Mouse (Mus musculus) midbrain, postnatal 0 days (tissue): ENCODE measurements around the gene Trabd2b. TPM values are rescaled to one million over a fixed set of nuclear protein-coding genes. Genes with fewer than 3 reads are reported as not detected.

ENCODE experiments used
- ATAC-seq: fragments of 200-750 bp; cut with Nextera tagmentation; 2 replicates; pipeline ENCODE4 v1.8.0; 2017; ENCODE audit warnings: moderate number of reproducible peaks, mild to moderate bottlenecking, moderate TSS enrichment, moderate library complexity; ENCODE audit not compliant: low FRiP score
- DNase-seq: peaks from one replicate; pipeline ENCODE4 v3.0.0-alpha.2; 2015; ENCODE audit warnings: low spot score
- H3K27ac ChIP-seq: fragments of 300-500 bp; sonication (generic); 2 replicates; pipeline ENCODE4 v1.5.1; 2014; ENCODE audit warnings: low read depth, mild to moderate bottlenecking, low read length, mixed read lengths
- H3K27me3 ChIP-seq: fragments of 300-500 bp; sonication (generic); 2 replicates; pipeline ENCODE4 v1.6.1; 2014; ENCODE audit warnings: low read length, control low read depth, mixed read lengths; ENCODE audit not compliant: insufficient read depth
- H3K36me3 ChIP-seq: fragments of 300-500 bp; sonication (generic); 2 replicates; pipeline ENCODE4 v1.6.1; 2014; ENCODE audit warnings: low read length, control low read depth, mixed read lengths; ENCODE audit not compliant: insufficient read depth
- H3K4me1 ChIP-seq: fragments of 300-500 bp; sonication (generic); 2 replicates; pipeline ENCODE4 v1.6.1; 2014; ENCODE audit warnings: mild to moderate bottlenecking, control low read depth, antibody characterized with exemption, low read length, mixed read lengths; ENCODE audit not compliant: insufficient read depth
- H3K4me2 ChIP-seq: fragments of 300-500 bp; sonication (generic); 2 replicates; pipeline ENCODE4 v1.6.1; 2014; ENCODE audit warnings: low read depth, mild to moderate bottlenecking, low read length, mixed read lengths; ENCODE audit not compliant: poor library complexity, severe bottlenecking
- H3K4me3 ChIP-seq: fragments of 300-500 bp; sonication (generic); 2 replicates; pipeline ENCODE4 v1.5.1; 2014; ENCODE audit warnings: low read depth, mild to moderate bottlenecking, low read length, moderate library complexity
- H3K9ac ChIP-seq: fragments of 300-500 bp; sonication (generic); replicated peaks from 2 replicates; pipeline ENCODE4 v1.6.1; 2014; ENCODE audit warnings: mild to moderate bottlenecking, low read length, moderate library complexity, mixed read lengths; ENCODE audit not compliant: poor library complexity, severe bottlenecking
- H3K9me3 ChIP-seq: fragments of 300-500 bp; sonication (generic); 2 replicates; pipeline ENCODE4 v1.6.1; 2016; ENCODE audit warnings: low read length, control low read depth
- CTCF ChIP-seq: IDR thresholded peaks from 2 replicates; pipeline ENCODE4 v1.5.1; 2016; ENCODE audit warnings: antibody characterized with exemption, mild to moderate bottlenecking
- WGBS: fragments of 180-500 bp; shearing (Covaris S2); extraction: QIAGEN DNeasy Blood & Tissue Kit; methylation state at CpG from one replicate; pipeline ENCODE4 v1.1.7; 2014; 5-methylcytosine and 5-hydroxymethylcytosine counted together
- polyA plus RNA-seq: library from polyadenylated mRNA; unstranded; fragments of >200 nt; fragmentation: Nextera tagmentation; extraction: Ambion mirVana; gene quantifications from 2 replicates; pipeline ENCODE4 v1.2.1, GENCODE M21; 2015
- total RNA-seq: library from RNA; depleted of rRNA; stranded (reverse); fragments of >200 nt; gene quantifications from 2 replicates; pipeline ENCODE4 v1.2.3, GENCODE M21; 2014

Gene Trabd2b
- total and polyA plus RNA-seq, 2 experiments from 2014 or later: 0.48 to 1.8 TPM

DNA sequence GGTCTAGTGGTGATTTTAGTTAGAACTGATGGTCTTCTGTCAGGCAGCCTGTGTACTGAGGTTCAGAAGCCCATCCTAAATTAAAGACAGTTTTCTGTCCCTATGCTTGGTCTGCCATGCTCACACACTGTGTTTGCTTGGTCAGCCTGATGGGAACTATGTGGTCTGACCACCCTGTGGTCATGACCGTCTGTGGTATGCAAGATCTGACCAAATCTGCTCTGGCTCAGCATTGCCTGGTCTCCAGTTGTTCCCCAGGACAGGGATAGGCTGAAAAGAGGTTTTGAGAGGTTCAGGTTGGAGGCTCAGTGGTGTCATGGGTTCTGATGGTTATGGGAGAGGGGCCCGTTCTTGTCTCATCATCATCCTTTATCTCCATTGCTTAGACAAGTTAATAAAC, 13.6 kb downstream of the Trabd2b start:
- no peak for TF ChIP-seq CTCF
- no peak overlapping the region for H3K4me2 ChIP-seq
- 83% methylated on average over 2 of the region's 2 CpGs for WGBS
- no peaks in the 10 kb centered on the region for H3K36me3 ChIP-seq
- H3K4me3 ChIP-seq: no peak overlapping the region
- H3K9me3 ChIP-seq: no peaks in the 10 kb centered on the region
- no peak for ATAC-seq
- no peak overlapping the region for H3K27ac ChIP-seq
- no peaks in the 10 kb centered on the region for H3K27me3 ChIP-seq
- no peak overlapping the region for H3K9ac ChIP-seq
- H3K4me1 ChIP-seq: no peaks in the 10 kb centered on the region
- DNase-seq: no peak

GRCm38 (mm10) chr4:114423084-114423483, 16.6 kb downstream of the Trabd2b start:
- no peak for TF ChIP-seq CTCF
- ATAC-seq (no peak), DNase-seq (no peak)
- 68% methylated on average over 6 of the region's 6 CpGs for WGBS
- Histone ChIP-seq H3K4me1 (no peaks in the 10 kb centered on the region), H3K9me3 (no peaks in the 10 kb centered on the region), H3K27me3 (no peaks in the 10 kb centered on the region), H3K9ac (no peak overlapping the region), H3K27ac (no peak overlapping the region), H3K36me3 (no peaks in the 10 kb centered on the region), H3K4me3 (no peak overlapping the region), H3K4me2 (no peak overlapping the region)

DNA sequence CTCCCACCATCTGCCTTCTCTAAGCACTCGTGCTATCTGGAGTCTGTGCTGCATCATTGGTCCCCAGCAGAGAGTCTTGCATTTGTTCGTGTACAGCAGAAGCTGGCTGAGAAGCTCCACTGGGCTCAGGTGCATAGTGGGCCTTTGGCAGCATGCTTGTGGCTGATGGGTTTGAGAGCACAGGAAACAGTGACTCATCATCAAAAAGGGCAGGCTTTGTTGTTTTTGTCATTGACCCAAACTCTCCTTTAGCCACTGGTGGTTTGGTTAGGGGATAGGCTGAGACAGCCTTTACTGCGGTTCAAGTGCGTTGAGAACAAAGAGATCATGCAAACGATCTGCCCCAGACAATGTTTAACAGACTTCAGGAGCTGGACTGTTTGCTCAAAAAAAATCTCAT, 19.3 kb downstream of the Trabd2b start:
- no peak for ATAC-seq
- TF ChIP-seq CTCF: no peak
- Histone ChIP-seq H3K9me3 (no peaks in the 10 kb centered on the region), H3K4me3 (no peak overlapping the region), H3K27me3 (no peaks in the 10 kb centered on the region), H3K36me3 (no peaks in the 10 kb centered on the region), H3K9ac (no peak overlapping the region), H3K4me2 (no peak overlapping the region), H3K4me1 (no peaks in the 10 kb centered on the region), H3K27ac (no peak overlapping the region)
- 53% methylated on average over 5 of the region's 5 CpGs for WGBS
- no peak for DNase-seq

GRCm38 (mm10) chr4:114432742-114433141, 26.2 kb downstream of the Trabd2b start:
- DNase-seq (no peak), ATAC-seq (no peak)
- TF ChIP-seq CTCF: no peak
- Histone ChIP-seq H3K27ac (no peak overlapping the region), H3K9ac (no peak overlapping the region), H3K36me3 (no peaks in the 10 kb centered on the region), H3K4me3 (no peak overlapping the region), H3K4me2 (no peak overlapping the region), H3K9me3 (no peaks in the 10 kb centered on the region), H3K4me1 (no peaks in the 10 kb centered on the region), H3K27me3 (no peaks in the 10 kb centered on the region)
- WGBS: 92% methylated on average over 2 of the region's 2 CpGs

DNA sequence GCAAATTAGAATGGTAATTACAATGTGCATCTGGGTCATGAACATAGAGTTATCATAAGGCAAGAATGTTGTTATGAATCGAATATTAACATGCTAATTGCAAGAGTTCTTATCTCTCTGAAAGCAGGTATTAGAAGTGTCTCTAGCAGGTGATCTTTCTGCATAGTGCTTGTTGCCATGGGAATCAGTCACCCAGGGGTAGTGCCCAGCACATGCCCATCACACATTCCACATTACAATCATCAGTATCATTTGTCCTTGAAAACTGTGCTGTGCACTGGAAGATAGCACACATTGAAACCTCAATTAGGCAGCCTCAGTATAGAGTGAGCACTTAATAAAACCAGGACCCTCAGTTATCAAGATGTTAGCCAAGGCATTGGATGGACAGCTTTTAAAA, 26.9 kb downstream of the Trabd2b start:
- no peaks in the 10 kb centered on the region for H3K4me1 ChIP-seq
- no peak overlapping the region for H3K27ac ChIP-seq
- no peaks in the 10 kb centered on the region for H3K36me3 ChIP-seq
- no peak for DNase-seq
- no peak for TF ChIP-seq CTCF
- WGBS: 78% methylated on average over 1 of the region's 1 CpGs
- no peak overlapping the region for H3K4me2 ChIP-seq
- no peak overlapping the region for H3K9ac ChIP-seq
- no peaks in the 10 kb centered on the region for H3K9me3 ChIP-seq
- peak; percentile 34; the same call in 1 of the 2 replicates for ATAC-seq
- no peak overlapping the region for H3K4me3 ChIP-seq
- H3K27me3 ChIP-seq: no peaks in the 10 kb centered on the region

- no peak overlapping the region for H3K4me2 ChIP-seq
- no peak overlapping the region for H3K9ac ChIP-seq
- 66% methylated on average over 1 of the region's 1 CpGs for WGBS
- no peaks in the 10 kb centered on the region for H3K4me1 ChIP-seq
- TF ChIP-seq CTCF: no peak
- no peak overlapping the region for H3K27ac ChIP-seq
- no peaks in the 10 kb centered on the region for H3K36me3 ChIP-seq
- H3K9me3 ChIP-seq: no peaks in the 10 kb centered on the region
- no peaks in the 10 kb centered on the region for H3K27me3 ChIP-seq
- DNase-seq: no peak
- H3K4me3 ChIP-seq: no peak overlapping the region
- no peak for ATAC-seq
These were observed 28.2 kb downstream of the Trabd2b start for GRCm38 (mm10) chr4:114434766-114435165.

DNA sequence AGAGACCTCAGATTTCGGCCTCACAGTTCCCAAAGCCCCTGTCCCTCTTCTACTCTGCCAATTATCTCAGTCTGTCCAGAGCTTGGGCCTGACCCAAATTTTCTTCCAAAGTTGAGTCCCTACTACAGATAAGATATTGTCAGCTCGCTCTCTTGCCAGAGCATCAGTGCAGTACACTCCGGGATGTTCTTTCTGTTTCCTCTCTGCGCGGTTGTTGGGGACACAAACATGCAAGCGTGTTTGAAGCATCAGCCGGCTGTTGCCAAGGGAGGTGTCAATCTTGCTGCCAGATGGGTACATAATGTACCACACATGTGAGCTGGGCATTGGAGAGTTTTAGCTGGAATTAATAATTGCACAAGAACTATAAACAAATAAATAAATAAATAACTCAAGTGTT, 28.9 kb downstream of the Trabd2b start:
- no peak overlapping the region for H3K9ac ChIP-seq
- H3K4me3 ChIP-seq: no peak overlapping the region
- no peaks in the 10 kb centered on the region for H3K9me3 ChIP-seq
- H3K27me3 ChIP-seq: no peaks in the 10 kb centered on the region
- no peak overlapping the region for H3K27ac ChIP-seq
- H3K4me1 ChIP-seq: no peaks in the 10 kb centered on the region
- DNase-seq (peak; percentile 26), ATAC-seq (no peak)
- H3K4me2 ChIP-seq: no peak overlapping the region
- TF ChIP-seq CTCF: no peak
- no peaks in the 10 kb centered on the region for H3K36me3 ChIP-seq
- 87% methylated on average over 7 of the region's 7 CpGs for WGBS
